Mouse (Mus musculus): ENCODE results near the gene Vash1.

DNA sequence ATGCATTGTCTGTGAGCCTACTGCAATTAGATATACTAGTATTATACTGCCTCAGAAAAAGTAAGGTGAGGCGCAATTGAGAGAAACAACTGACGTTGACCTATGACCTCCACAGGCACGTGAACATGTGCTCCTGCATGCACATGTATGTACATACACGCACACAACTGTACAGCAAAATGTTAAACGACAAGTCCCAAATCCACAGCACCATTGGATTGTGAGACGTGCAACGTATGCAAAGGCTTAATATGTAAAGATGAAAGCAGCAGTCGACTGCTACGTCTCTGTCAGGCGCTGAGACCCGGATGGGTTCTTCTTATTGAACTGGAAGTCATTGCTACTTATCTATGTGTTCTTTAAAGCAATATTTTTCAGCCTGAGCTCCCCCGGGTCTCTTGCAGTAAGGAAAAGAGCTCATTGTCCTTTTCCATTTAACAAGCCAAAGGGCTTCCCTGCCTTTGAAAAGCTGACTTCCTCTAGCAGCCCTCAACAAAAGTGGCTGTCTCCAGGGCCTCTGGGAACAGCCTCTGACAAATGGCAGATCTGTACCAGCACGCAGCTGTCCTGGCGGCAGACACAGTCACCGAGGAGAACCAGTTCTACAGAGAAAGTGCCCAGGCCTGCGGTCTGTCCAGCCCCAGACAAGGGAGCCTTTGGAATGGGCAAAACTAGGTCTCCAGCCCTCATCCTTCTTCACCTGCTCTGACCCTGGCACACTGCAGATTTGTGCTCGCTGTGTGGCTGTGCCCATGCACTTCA, 33.8 kb upstream of the Vash1 start:
- TF ChIP-seq CTCF (IDR thresholded peaks at IDR 0.05; ENCODE audit: borderline replicate concordance, extremely low read depth, insufficient read depth, insufficient read length) (no peak), POLR2A (IDR thresholded peaks at IDR 0.05; ENCODE audit: borderline replicate concordance, extremely low read depth, insufficient read depth, insufficient read length, poor library complexity, severe bottlenecking) (no peak)
